Mouse (Mus musculus): Measurements from ENCODE around the gene Fads3.
A peak's percentile ranks its signal among the peaks of the same experiment; 100 is the strongest.

Gene Fads3

DNA sequence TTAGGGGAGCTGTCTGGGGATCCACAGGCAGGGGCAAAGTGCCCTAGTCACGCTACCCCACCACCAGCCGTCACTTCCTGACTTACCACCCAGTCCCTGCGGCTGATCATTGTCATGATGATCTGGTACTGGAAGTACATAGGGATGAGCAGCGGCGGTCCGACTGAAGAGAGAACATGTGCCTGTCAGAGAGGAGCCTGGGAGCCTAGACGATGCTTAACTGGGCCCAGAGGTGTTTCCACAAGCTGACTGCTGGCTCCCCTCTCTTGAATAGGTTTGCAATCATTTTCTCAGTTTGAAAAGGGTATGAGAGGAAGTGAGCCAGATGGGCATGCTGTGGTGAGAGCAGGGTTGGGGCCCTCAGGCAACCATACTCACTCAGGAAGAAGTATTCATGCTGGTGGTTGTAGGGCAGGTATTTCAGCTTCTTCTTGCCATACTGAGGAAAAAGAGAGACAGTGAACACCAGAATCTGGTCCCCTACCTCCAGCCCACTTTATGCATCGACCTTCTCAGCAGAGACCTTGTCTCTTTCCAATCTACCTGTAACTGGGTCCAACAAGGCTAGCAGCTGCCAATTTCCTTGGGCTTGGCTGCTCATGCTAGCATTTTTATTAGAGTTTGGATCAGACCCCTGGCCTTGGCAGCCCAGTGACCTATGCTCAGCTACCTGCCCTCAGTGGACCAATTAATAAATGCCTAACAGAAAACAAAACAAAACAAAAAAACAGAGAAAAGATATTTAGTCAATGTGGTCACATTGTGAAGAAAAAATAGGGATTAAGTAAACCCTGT is 29.0 kb downstream of the Fads3 start:
- DNase-seq (ENCODE audit: low read depth, low spot score) = no peak

DNA sequence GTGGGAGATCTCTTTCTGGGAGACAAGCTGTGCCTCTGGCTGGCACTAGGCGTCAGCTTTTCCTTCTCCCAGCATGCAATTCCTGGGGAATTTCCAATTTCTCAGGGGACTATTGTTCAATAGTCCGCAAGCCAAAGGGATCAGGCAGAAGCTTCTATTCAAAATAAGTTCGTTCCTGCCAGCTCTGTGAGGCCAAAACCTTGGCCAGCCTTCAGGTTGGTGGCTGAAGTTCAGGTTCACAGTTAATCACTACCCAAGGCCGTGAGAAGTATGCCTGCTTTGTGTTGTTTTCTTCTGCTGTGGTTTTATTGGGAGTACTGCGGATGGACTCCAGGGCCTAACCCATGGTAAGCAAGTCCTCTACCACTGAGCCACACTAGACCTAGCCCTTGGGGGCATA is 29.8 kb downstream of the Fads3 start:
- DNase-seq (ENCODE audit: low read depth, low spot score) = no peak

DNA sequence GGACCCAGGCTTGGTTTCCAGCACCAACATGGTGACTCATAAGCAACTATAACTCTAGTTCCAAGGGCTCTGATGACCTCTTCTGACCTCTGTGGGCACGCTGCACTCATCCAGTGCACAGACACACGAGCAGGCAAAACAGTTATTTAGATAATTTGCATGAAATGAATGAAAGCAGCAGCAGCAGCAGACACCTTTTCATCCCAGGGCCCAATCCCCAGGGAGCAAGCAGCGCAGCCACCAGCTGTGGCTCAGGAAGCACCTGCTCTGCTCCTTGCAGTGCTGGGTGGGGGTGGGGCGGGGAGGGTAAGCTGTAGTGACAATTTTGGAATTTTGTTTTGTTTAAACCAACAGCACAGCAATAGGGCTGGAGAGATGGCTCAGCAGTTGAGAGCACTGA is 30.5 kb downstream of the Fads3 start:
- DNase-seq (ENCODE audit: low read depth, low spot score) = no peak

DNA sequence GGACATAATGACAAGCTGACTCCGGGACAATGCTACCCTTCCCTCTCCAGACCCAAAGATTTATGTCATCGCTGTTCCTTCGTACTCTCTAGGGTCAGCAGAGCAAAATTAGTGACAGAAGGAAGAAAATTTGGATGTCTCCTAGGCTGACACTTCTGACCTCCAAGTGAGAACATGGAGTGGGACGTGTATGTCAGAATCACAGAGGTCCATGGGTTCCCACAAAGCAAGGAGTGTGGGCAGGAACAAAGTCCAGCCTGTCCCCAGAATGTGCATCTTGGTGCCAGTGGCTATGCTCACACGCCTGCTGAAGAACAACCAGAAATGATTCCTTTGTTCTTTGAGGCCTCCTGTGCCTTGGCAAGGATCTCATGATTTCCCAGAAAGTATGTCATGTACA is 31.8 kb downstream of the Fads3 start:
- DNase-seq (ENCODE audit: low read depth, low spot score) = no peak

DNA sequence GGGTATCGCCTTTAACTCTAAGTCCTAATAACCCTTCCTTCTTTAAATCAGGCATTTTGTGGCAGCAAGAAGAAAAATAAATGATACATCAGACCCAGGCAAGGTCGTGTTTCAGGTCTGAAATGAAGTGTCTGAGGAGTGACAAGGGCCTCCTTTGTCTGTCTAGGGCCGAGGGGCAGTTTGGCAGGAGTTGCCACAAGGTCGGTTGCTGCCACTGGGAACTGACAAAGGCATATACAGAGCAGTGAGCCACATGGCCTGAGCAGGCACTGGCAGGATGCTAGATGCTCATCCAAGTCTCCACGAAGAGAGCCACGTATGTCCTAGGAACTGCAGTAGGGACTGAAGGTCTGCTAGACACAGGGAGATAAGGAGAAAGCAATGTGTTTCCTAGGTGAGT is 37.0 kb downstream of the Fads3 start:
- no peak for DNase-seq (ENCODE audit: low read depth, low spot score)

DNA sequence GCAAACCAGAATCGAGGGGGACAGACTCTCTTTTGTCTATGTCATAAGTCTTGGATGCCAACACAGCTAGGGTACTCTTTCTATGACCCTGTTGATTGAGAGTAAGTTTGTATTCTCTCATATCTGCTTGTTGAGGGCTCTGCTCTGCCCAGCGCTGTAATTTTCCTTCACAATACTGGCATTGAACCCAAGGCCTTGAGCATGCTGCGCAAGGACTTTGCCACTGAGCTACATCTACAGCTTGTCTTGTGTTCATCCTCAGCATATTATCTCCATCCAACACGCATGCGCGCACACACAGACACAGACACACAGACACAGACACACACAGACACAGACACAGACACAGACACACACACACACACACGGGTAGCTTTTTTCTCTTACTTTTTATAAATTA is 39.0 kb downstream of the Fads3 start:
- DNase-seq (ENCODE audit: low read depth, low spot score) = no peak

DNA sequence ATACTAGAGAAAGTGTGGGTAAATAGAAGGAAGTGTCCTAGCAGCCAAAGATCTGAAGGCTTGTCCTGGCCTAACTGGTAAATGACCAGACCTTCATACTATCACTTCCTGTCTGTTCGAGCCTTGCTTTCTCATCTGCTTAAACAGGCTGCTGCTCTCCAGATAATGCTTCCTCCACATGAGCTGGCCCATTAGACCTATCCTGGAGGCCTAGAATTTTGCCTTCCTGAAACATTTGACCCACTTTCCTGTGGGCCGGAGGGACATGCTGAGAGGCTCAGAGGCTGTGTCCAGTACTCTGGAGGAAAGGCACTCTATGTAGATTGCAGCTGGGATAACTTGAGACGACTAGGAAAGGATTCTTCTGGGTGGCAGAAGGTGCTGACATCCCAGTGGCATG is 40.7 kb downstream of the Fads3 start:
- DNase-seq (ENCODE audit: low read depth, low spot score) = no peak

DNA sequence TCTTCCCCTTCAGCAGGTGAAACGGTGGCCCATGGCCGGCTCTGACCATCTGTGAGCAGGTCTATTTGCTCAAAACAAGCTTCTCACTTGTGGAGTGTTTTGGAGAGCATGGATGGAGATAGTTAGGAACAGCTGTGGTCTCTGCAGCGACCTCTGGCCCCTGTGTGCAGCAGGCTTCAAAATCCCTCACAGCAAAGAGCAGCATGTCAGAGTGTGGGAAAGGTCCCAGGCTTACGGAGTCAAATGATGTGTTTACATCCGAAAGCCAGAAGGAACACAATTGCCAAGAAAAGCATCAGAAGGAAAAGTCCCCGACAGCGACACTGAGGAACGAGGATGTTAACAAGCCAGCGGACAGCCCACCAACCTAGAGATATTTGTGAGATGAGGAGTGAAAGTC is 44.1 kb downstream of the Fads3 start:
- no peak for DNase-seq (ENCODE audit: low read depth, low spot score)

DNA sequence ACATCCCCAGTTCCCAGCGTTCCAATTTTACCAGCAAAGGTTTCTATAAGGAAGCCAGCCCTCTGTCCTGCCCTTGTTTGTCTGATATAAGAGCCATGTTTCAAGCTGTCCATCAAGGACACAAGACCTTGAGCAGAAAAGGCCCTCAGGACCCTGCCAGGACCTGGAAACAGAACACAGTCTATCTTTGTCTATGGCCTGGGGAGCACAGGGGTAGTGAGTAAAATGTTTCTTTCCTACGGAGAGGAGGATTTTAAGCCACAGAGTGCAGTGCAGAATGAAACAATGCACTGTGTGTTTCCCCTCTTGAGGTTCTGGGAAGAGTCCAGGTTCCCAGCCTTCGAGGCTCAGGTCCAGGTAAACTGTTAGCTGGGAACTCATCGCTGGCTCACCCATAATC is 45.6 kb downstream of the Fads3 start:
- DNase-seq (ENCODE audit: low read depth, low spot score) = no peak

DNA sequence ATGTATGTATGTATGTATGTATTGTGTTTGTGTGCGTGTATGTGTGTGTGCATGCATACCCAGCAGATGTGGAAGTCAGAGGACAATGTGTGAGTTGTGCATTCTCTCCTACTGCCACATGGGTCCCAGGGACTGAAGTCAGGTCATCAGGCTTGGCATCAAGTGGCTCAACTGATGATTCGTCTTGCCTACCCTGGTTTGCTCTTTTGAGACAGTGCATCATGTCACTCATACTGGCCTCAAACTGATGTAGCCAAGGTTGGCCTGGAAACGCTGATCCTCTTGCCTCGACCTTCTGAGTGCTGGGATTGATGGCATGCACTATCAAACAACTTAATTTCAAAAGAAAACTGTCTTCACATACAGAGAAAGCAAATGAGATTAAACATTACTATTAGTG is 52.5 kb downstream of the Fads3 start:
- DNase-seq (ENCODE audit: low read depth, low spot score) = no peak

DNA sequence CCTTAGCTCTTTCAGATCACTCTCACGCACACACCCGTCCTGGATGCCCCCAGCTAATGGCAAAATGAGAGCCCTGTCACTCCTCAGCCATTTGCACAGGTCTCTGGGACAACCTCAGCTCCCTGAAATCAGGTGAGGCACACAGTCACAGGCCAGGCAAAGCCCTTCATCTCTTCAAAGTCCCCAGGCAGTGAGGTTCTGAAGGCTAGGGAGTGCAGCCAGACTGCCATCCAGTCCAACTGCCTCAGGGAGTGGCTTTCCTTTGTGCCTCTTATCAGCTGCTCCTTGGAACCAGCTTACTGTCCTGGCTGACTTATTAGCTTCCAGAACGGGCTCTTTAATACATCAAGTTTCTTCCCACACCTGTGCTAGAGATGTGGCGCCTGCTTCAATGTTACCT is 53.3 kb downstream of the Fads3 start:
- DNase-seq (ENCODE audit: low read depth, low spot score) = no peak

DNA sequence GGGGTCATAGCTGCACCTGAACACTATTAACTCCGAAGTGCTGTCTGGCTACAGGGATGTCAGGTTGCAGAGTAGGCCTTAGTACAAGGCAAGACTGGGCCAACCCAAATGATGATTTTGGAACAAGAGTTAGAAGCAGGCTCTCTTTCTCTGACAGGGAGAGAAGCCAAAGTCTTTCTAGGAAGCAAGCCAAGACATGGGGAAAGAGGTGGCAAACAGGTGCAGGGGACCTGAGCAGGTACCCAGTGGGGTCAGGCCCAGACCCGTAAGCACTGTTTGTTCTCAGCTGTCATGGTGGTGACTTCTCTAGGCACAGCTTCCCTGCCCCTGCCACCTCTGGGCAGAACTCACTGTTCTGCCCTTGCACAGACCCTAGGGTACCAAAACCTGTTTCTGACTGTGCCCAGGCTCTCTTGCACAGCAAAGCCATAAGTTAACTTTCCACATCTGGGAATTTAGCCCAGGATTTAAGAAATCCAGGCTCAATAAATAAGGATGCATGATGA is 55.1 kb downstream of the Fads3 start:
- DNase-seq (ENCODE audit: low read depth, low spot score) = no peak

DNA sequence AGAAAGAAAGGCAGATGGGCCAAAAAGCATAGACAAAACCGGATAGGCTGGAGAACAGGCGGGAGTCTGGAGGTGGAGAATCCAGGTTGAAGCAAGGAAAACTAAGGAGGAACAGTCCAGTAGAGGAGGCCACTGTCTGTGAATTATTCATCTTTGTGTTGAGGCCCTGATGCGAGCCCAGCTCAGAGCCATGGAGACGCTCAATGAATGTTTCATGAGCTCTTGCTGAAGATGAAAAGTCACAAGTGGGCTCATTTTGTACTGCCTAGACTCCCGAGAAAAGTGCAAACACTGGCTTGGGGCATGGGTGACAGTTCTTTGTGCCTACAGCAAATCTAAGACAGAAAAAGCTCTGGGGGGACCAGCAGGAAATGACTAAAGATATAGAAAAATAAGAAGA is 56.5 kb downstream of the Fads3 start:
- no peak for DNase-seq (ENCODE audit: low read depth, low spot score)

DNA sequence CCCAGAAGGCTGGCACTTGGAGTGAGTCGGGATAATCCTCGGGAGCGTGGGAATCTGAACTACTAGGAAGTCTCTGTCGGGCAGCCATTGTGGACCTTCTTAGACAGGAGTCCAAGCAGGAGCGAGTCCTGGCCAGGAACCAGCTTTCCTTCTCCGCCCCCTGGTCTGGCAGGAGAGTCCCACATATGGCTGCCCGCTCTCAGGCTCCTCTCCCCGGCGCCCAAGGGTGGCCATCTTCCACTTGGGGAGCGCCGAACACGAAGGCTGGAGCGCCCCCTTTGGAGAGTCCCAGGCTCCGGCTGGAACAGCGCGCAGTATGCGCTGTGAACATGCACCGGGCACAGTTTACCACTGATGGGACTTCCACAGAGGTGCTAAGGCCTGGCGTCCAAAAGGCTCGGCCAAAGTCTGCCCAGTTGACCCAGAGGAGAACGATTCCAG is 59.3 kb downstream of the Fads3 start:
- DNase-seq (ENCODE audit: low read depth, low spot score) = peak; percentile 69

DNA sequence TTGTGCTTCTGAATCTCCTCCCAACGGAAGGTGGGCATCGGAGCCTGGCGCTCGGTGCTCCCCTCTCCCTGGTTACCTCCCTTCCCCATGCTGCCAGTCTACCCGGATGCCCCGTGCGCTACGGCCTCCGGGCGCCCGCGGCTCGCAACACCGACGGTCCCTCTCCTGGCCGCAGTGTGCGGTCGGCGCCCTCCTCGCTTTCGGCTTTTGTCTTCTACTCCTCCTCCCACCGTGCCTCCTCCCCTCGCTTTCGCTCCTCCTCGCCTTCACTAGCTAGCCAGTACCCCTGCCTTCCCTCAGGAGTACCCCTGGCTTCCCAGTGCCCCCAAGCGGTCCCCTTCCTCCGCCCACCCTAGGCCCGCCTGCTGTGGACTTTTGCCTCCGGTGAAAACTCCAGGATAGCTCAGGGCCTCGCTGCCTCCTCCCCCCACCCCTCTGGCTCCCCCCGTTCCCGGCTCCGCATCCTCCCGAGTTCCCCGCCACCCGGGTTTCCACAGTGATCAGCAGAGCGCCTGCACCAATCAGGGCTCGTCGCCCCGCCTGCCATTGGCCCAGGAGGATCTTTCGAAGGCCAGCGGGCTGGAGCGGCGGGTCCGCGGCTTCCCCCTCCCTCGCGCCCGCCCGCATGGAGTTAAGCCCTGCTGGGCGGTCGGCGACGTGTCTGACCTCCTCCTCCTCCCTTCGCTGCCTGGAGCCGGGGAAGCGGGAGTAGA is 60.1 kb downstream of the Fads3 start, which contains the start of gene Fads2:
TSS of gene Fads2 (minus strand) at position 406 of the 713 bp plus-strand sequence.
- peak; percentile 90 for DNase-seq (ENCODE audit: low read depth, low spot score)

DNA sequence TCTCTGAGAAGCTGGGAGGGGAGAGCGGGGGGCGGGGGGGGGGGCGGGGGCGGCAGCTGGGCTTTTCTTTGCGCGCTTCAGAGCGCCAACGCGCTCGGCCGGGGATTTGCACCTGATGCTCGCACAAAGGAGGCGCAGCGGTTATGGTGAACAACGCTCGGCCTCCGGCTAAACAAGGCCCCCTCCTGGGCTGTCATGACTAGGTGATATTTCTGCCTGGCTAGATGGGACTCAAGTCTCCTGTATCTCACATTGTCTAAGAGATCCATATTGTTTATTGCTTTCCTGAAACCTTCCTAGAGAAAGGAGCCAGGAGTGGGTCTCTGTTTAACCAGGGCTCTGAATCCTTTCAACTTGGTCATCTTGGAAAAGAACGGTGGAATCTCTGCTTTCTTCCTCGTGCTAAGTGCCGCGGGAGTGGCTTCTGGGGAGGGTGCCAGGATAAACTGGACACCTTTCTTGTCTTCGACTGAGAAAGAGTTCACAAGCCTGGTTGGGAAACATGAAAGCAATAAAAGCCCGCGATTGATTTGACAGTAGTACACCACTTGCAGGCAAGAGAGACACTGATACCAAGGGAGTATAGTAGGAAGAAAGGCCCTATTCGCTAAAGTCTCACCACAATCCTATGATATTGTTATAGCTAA is 60.8 kb downstream of the Fads3 start:
- DNase-seq (ENCODE audit: low read depth, low spot score) = peak; percentile 8

DNA sequence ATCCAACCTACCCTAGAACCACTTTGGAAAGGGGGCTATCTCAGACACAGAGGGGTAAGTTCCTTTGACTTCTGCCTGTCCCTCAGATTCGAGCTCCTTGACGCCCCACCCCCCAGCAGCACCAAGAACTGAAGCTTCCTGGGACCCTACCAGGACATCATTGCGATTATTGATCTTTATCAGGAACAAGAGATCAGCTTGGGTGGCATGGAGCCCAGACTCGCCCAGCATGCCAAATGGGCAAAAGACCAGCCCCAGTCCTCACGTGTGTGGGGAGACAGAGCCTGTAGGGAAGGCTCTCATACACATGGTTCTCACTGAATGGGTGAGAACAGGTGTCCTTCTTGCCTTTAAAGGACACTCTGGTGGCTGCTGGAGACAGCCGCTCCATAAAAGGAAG is 62.9 kb downstream of the Fads3 start:
- no peak for DNase-seq (ENCODE audit: low read depth, low spot score)

DNA sequence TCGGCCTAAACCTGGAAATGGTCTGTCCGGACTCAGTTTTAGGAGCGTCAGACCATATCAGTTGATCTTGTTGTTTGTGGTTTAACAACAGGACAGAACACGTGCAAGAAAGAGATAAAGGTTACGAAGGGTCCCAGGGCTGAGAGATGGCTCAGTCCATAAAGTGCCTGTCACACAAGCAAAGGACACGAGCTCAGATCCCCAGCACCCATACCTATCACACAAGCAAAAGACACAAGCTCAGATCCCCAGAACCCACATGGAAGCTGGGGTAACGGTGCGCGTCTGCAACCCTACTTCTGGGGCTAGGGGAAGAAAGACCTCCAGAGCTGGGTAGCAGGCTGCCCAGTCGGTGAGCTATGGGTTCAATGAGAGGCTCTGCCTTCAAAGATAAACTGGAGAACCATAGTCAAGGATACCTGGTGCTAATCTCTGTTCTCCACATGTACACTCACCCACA is 63.7 kb downstream of the Fads3 start:
- DNase-seq (ENCODE audit: low read depth, low spot score) = no peak

DNA sequence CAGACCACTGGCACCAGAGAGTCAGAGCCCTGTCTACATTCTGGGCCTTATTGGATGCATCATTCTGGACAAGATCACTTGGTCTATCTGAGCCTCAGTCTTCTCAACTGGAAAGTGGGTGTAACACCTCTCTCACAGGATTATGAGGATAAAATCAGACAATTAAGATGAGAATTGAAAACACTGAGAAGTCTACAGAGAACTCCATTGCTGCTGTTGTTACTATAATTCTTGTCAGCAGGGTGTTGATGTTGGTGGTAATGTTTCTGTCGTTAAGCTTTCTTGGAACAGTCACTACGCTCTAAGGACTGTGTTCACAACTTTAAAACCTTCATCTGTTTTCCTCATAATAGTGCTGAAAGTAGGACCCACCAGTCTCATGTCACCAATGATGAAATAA is 65.3 kb downstream of the Fads3 start:
- no peak for DNase-seq (ENCODE audit: low read depth, low spot score)

DNA sequence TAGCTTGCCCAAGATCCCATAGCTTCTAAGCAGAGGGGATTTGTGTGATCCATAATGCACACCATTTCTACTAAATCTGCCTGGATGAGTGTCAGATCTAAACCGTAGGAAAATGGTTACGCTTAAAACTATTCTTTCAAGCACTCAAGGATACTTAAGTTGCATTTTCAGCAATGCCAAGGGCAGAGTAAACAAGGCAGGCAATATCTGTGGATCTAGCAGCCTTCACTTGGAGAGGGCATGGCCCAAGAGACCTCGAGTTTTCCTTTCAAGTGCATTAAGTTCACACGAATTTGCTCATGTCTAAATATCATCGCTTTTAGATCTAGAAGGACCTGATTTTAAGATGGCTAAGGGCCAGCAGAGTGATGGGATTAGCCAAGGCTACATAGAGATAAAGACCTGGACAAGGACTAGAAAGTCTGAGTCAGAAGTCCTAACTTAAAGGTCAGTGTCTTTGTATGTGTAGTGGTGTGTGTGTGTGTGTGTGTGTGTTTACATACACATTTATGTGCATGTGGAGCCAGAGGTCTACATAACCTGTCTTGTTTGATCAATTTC is 65.8 kb downstream of the Fads3 start:
- no peak for DNase-seq (ENCODE audit: low read depth, low spot score)

DNA sequence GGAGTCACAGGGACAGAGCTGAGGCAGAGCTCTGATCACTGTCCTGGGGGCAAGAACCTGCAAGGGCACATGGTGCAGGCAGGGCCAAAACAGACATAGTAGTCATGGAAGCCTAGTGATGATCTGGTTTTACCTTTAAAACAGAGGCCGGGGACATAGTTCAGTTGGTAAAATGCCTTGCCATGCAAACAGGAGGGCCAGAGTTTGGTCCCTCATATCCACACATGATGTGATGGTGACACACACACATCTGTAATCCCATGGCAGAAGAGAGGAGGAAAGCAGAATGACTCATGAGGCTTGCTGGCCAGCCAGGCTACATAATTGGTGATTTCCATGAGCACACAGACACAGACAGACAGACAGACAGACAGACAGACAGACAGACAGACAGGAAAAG is 66.8 kb downstream of the Fads3 start:
- no peak for DNase-seq (ENCODE audit: low read depth, low spot score)

DNA sequence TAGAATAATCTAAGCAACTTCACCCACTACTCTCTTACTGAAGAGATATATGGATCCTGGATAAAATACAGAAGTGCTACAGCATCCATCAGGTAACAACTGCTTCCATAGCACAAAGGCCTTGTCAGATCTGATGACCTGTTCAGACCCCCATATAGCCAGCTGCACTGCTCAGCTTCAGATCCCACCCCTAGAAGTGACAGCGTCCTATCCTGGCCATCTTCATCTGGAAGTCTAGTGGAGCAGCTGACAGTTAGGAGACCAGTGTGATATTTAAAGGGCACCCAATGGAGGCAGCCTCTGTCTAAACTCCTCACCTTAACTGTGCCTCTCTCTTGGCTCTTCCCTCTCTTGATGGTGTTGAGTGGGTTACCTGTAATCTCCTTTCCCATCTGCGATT is 67.3 kb downstream of the Fads3 start:
- no peak for DNase-seq (ENCODE audit: low read depth, low spot score)
